Mouse (Mus musculus) ES-Bruce4 (cell line): ENCODE results near the gene Tmem62. TPM values are rescaled to one million over a fixed set of nuclear protein-coding genes. Genes with fewer than 3 reads are reported as not detected.
"Not testable (repeated sequence)": the region's sequence is repeated elsewhere in the genome, so short reads cannot be mapped to it uniquely, and the experiment has no call there.

ENCODE experiments used
- H3K27ac ChIP-seq: 2 replicates; pipeline ENCODE4 v1.5.1; 2012; ENCODE audit warnings: low read length, inconsistent platforms; ENCODE audit not compliant: insufficient read depth
- H3K27me3 ChIP-seq: 2 replicates; pipeline ENCODE4 v1.6.1; 2012; ENCODE audit warnings: mild to moderate bottlenecking, low read length, inconsistent platforms; ENCODE audit not compliant: control insufficient read depth, poor library complexity, insufficient read depth, severe bottlenecking
- H3K36me3 ChIP-seq: 2 replicates; pipeline ENCODE4 v1.6.1; 2012; ENCODE audit warnings: inconsistent platforms, mild to moderate bottlenecking, low read length, moderate library complexity; ENCODE audit not compliant: control insufficient read depth, poor library complexity, insufficient read depth, severe bottlenecking
- H3K4me1 ChIP-seq: one replicate; pipeline ENCODE4 v1.8.1; 2011; ENCODE audit warnings: low read length; ENCODE audit not compliant: control insufficient read depth, insufficient read depth
- H3K4me3 ChIP-seq: 2 replicates; pipeline ENCODE4 v1.5.1; 2011; ENCODE audit warnings: low read depth, mild to moderate bottlenecking, low read length
- H3K9ac ChIP-seq: 2 replicates; pipeline ENCODE4 v1.6.1; 2012; ENCODE audit warnings: low read depth, mild to moderate bottlenecking, inconsistent platforms; ENCODE audit not compliant: poor library complexity, severe bottlenecking
- H3K9me3 ChIP-seq: replicated peaks from 2 replicates; pipeline ENCODE4 v1.6.1; 2012; ENCODE audit warnings: mild to moderate bottlenecking, low read length, inconsistent platforms; ENCODE audit not compliant: control insufficient read depth, poor library complexity, insufficient read depth, severe bottlenecking
- CTCF ChIP-seq: IDR thresholded peaks from one replicate; pipeline ENCODE4 v1.8.1; 2011; ENCODE audit warnings: low read depth, low read length
- EP300 ChIP-seq: IDR thresholded peaks from 2 replicates; pipeline ENCODE4 v1.6.1; 2011; ENCODE audit warnings: low read depth, low read length; ENCODE audit not compliant: insufficient read depth
- POLR2A ChIP-seq: IDR thresholded peaks from one replicate; pipeline ENCODE4 v1.8.1; 2011; ENCODE audit warnings: low read length; ENCODE audit not compliant: insufficient read depth
- polyA plus RNA-seq: library from polyadenylated mRNA; stranded (reverse); fragments of >200 nt; gene quantifications from 2 replicates; pipeline ENCODE4 v1.2.4, GENCODE M21; 2011; ENCODE audit warnings: low read depth; ENCODE audit not compliant: missing spikeins, insufficient read depth, insufficient read length

The Tmem62 gene
- polyA plus RNA-seq, 1 experiment = 9.5 TPM

- Histone ChIP-seq H3K36me3 (no peaks in the 10 kb centered on the region), H3K9me3 (no peaks in the 10 kb centered on the region), H3K4me3 (no peak within 1 kb of the TSS), H3K27me3 (no peaks in the 10 kb centered on the region), H3K9ac (no peak within 1 kb of the TSS), H3K4me1 (no peaks in the 10 kb centered on the region), H3K27ac (no peak within 1 kb of the TSS)
- TF ChIP-seq EP300 = no peak
- no peak for TF ChIP-seq CTCF
- TF ChIP-seq POLR2A = no peak
Observed at GRCm38 (mm10) chr2:121036733-121037341, 60.0 kb downstream of the Tmem62 start, which contains the start of gene Epb42. Gene Epb42, minus strand, starts transcription at chr2:121037072.

DNA sequence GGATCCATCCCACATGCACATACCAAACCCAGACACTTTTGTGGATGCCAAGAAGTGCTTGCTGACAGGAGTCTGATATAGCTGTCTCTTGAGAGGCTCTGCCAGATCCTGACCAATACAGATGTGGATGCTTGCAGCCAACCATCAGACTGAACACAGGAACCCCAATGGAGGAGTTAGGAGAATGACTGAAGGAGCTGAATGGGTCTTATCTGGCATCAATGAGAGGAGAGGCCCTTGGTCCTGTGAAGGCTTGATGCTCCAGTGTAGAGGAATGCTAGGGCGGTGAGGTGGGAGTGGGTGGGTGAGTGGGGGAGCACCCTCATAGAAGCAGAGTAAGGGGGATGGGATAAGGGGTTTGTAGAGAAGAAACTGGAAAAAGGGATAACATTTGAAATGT, 62.0 kb downstream of the Tmem62 start:
- not testable (repeated sequence) for H3K9me3 ChIP-seq, H3K9ac ChIP-seq, H3K4me1 ChIP-seq, H3K27me3 ChIP-seq, H3K27ac ChIP-seq, H3K4me3 ChIP-seq, H3K36me3 ChIP-seq

- no peaks in the 10 kb centered on the region for H3K27me3 ChIP-seq
- H3K4me1 ChIP-seq = no peaks in the 10 kb centered on the region
- H3K9ac ChIP-seq = no peak overlapping the region
- H3K4me3 ChIP-seq = no peak overlapping the region
- H3K27ac ChIP-seq = no peak overlapping the region
- H3K9me3 ChIP-seq = no peaks in the 10 kb centered on the region
- peak; percentile 18 for TF ChIP-seq CTCF
- no peak for TF ChIP-seq EP300
- H3K36me3 ChIP-seq = no peaks in the 10 kb centered on the region
Observed at GRCm38 (mm10) chr2:121039382-121039781, 62.6 kb downstream of the Tmem62 start.

GRCm38 (mm10) chr2:121041098-121041497, 64.3 kb downstream of the Tmem62 start:
- no peak overlapping the region for H3K4me3 ChIP-seq
- no peak overlapping the region for H3K9ac ChIP-seq
- no peaks in the 10 kb centered on the region for H3K27me3 ChIP-seq
- TF ChIP-seq CTCF (no peak), POLR2A (no peak), EP300 (no peak)
- no peaks in the 10 kb centered on the region for H3K9me3 ChIP-seq
- H3K27ac ChIP-seq = no peak overlapping the region
- no peaks in the 10 kb centered on the region for H3K4me1 ChIP-seq
- H3K36me3 ChIP-seq = no peaks in the 10 kb centered on the region

- Histone ChIP-seq H3K9ac (no peak overlapping the region), H3K4me1 (no peaks in the 10 kb centered on the region), H3K4me3 (no peak overlapping the region), H3K27ac (no peak overlapping the region), H3K9me3 (no peaks in the 10 kb centered on the region), H3K36me3 (no peaks in the 10 kb centered on the region), H3K27me3 (no peaks in the 10 kb centered on the region)
- TF ChIP-seq EP300 (no peak), CTCF (no peak), POLR2A (no peak)
Observed at GRCm38 (mm10) chr2:121045653-121046052, 68.8 kb downstream of the Tmem62 start.

GRCm38 (mm10) chr2:121052176-121052575, 75.4 kb downstream of the Tmem62 start:
- H3K9me3 ChIP-seq = no peaks in the 10 kb centered on the region
- no peak overlapping the region for H3K27ac ChIP-seq
- no peaks in the 10 kb centered on the region for H3K36me3 ChIP-seq
- H3K4me1 ChIP-seq = no peaks in the 10 kb centered on the region
- no peak overlapping the region for H3K9ac ChIP-seq
- no peaks in the 10 kb centered on the region for H3K27me3 ChIP-seq
- no peak for TF ChIP-seq EP300
- no peak for TF ChIP-seq POLR2A
- no peak for TF ChIP-seq CTCF
- H3K4me3 ChIP-seq = no peak overlapping the region
